Mouse (Mus musculus): Measurements from ENCODE around the gene Isyna1. TPM values are rescaled to one million over a fixed set of nuclear protein-coding genes. Genes with fewer than 3 reads are reported as not detected.

Gene Isyna1
- total and polyA plus RNA-seq, 3 experiments, result 84.1 to 189 TPM; not detected in 1

DNA sequence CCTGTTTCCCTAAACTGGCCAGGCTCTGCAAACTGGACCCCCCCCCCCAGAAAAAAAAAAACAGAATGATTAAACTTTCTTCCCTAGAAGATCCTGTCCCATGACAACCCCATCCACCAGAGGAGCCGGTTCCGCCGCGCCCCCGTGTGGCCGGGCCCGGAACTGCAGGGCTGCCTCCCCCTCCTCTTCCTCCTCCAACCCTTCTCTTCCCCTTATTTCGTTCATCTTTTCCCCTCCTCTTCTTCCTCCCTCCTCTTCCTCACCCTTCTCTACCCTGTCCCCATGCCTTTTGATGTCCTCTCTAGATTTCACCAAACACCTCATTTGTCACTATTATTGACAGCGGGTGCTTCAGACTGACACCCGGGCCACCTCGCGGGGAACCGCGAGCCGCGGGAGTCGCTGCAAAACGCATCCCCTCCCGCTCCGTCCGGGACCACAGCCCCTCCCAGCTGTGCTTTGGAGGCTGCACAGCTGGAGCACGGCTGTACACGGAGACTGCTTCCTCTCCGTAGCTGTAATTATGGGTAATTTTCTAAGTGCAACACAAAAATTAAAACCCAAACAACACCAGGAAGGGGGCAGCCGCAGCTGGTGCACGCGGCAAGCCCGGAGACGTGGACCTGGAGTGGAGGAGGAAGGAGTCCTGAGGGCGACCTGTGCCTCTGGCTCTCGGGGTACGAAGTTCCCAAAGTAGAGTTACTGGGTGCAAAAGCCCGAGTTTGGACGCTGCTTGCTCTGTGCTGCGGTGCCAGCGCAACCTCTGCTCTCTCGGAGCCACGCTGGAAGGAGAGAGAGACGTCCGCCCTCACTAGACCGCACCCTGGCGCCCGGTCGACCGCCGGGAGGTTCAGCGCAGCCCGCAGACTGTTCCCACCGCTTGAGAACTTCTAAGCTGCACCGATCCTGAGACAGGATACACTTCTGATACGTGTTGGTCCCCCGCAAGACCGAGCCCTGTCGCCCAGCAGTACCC is 16.9 kb downstream of the Isyna1 start:
- no peaks in the 10 kb centered on the region for H3K27me3 ChIP-seq (ENCODE audit: control insufficient read depth in 1 of 2, insufficient read depth in 2 of 2, low read length in 2 of 2)
- no peaks in the 10 kb centered on the region for H3K9me3 ChIP-seq (replicated peaks; ENCODE audit: insufficient read depth, low read length)
- peaks cover 0 to 13% of the 10 kb centered on the region in 2 experiments; a peak in 3 of 4 replicates for H3K4me1 ChIP-seq (ENCODE audit: control insufficient read depth in 1 of 2, insufficient read depth in 2 of 2, low read length in 2 of 2)
- DNase-seq (ENCODE audit: low read depth, low spot score), result peak; percentile 87
- H3K79me2 ChIP-seq (ENCODE audit: control insufficient read depth, insufficient read depth, low read length, poor library complexity), result peaks cover 21% of the 10 kb centered on the region
- peaks cover 0 to 3% of the 10 kb centered on the region in 2 experiments; a peak in 2 of 4 replicates for H3K36me3 ChIP-seq (ENCODE audit: control insufficient read depth in 1 of 2, insufficient read depth in 2 of 2, low read length in 2 of 2)
- H3K4me3 ChIP-seq (ENCODE audit: control insufficient read depth in 1 of 2, insufficient read depth in 1 of 2, low read depth in 2 of 2, low read length in 2 of 2), result peak overlapping the region; percentile 74 to 92
- peak overlapping the region; percentile 85 for H3K27ac ChIP-seq (ENCODE audit: control insufficient read depth, low read depth, low read length)
- H3K9ac ChIP-seq (ENCODE audit: control insufficient read depth, low read depth, low read length, poor library complexity, severe bottlenecking), result peak overlapping the region; percentile 81
- TF ChIP-seq TAL1 (IDR thresholded peaks at IDR 0.05; ENCODE audit: low read length), result no peak
- TF ChIP-seq CHD2 (IDR thresholded peaks at IDR 0.05; ENCODE audit: low read length), result no peak
- TF ChIP-seq UBTF (IDR thresholded peaks at IDR 0.05; ENCODE audit: borderline replicate concordance, insufficient read depth, low read depth, low read length), result 0 out of 2 replicates have a peak, but pooled peaks have one; percentile 42
- TF ChIP-seq MAFK (IDR thresholded peaks at IDR 0.05; ENCODE audit: borderline replicate concordance, low read depth, low read length), result no peak
- no peak for TF ChIP-seq ZKSCAN1 (IDR thresholded peaks at IDR 0.05; ENCODE audit: low read depth, low read length)
- TF ChIP-seq SIN3A (IDR thresholded peaks at IDR 0.05; ENCODE audit: low read length), result peak; percentile 74
- TF ChIP-seq ZMIZ1 (IDR thresholded peaks at IDR 0.05; ENCODE audit: low read depth, low read length), result peak; percentile 38; the same call in 1 of the 2 replicates
- no peak for TF ChIP-seq ZC3H11A (IDR thresholded peaks at IDR 0.05; ENCODE audit: low read depth, low read length)
- peak; percentile 48; the same call in 1 of the 2 replicates for TF ChIP-seq HCFC1 (IDR thresholded peaks at IDR 0.05; ENCODE audit: low read depth, low read length)
- TF ChIP-seq USF1 (IDR thresholded peaks at IDR 0.05; ENCODE audit: low read depth, low read length), result no peak
- TF ChIP-seq ETS1 (IDR thresholded peaks at IDR 0.05; ENCODE audit: low read depth, low read length), result no peak; the same call in none of the 2 replicates
- TF ChIP-seq JUND (IDR thresholded peaks at IDR 0.05; ENCODE audit: low read depth, low read length), result no peak
- TF ChIP-seq TBP (IDR thresholded peaks at IDR 0.05; ENCODE audit: low read depth, low read length), result 0 out of 2 replicates have a peak, but pooled peaks have one; percentile 34
- TF ChIP-seq GATA1 (IDR thresholded peaks at IDR 0.05; ENCODE audit: low read depth, low read length), result no peak
- TF ChIP-seq KAT2A (conservative IDR thresholded peaks at IDR 0.05; ENCODE audit: low read depth, low read length), result no peak
- TF ChIP-seq SMC3 (IDR thresholded peaks at IDR 0.05; ENCODE audit: low read depth, low read length), result peak; percentile 56
- no peak for TF ChIP-seq MYB (IDR thresholded peaks at IDR 0.05; ENCODE audit: low read depth, low read length)
- no peak for TF ChIP-seq USF2 (IDR thresholded peaks at IDR 0.05; ENCODE audit: borderline replicate concordance in 1 of 2, insufficient read depth in 1 of 2, low read depth in 1 of 2, low read length in 2 of 2)
- peak; percentile 74 to 92 (median 90) for TF ChIP-seq CTCF (IDR thresholded peaks at IDR 0.05 in 2 of 3, conservative IDR thresholded peaks at IDR 0.05 in 1 of 3; ENCODE audit: control insufficient read depth in 1 of 3, insufficient read depth in 1 of 3, low read depth in 2 of 3, low read length in 3 of 3, poor library complexity in 1 of 3, severe bottlenecking in 1 of 3)
- TF ChIP-seq BHLHE40 (IDR thresholded peaks at IDR 0.05; ENCODE audit: borderline replicate concordance, low read depth, low read length), result no peak
- peak; percentile 68; the same call in 1 of the 2 replicates for TF ChIP-seq CHD1 (IDR thresholded peaks at IDR 0.05; ENCODE audit: low read depth, low read length)
- no peak for TF ChIP-seq GABPA (IDR thresholded peaks at IDR 0.05; ENCODE audit: low read depth, low read length)
- no peak for TF ChIP-seq E2F4 (IDR thresholded peaks at IDR 0.05; ENCODE audit: borderline replicate concordance, low read depth, low read length)
- TF ChIP-seq ELF1 (IDR thresholded peaks at IDR 0.05; ENCODE audit: low read depth, low read length), result no peak
- no peak for TF ChIP-seq NRF1 (IDR thresholded peaks at IDR 0.05; ENCODE audit: insufficient read depth, low read depth, low read length, poor library complexity, severe bottlenecking)
- TF ChIP-seq RAD21 (IDR thresholded peaks at IDR 0.05; ENCODE audit: low read depth, low read length), result peak; percentile 44
- TF ChIP-seq TCF12 (IDR thresholded peaks at IDR 0.05; ENCODE audit: low read depth, low read length), result peak; percentile 4; the same call in 1 of the 2 replicates
- peak; percentile 66 for TF ChIP-seq MXI1 (IDR thresholded peaks at IDR 0.05; ENCODE audit: low read depth, low read length)
- TF ChIP-seq RCOR1 (IDR thresholded peaks at IDR 0.05; ENCODE audit: low read depth, low read length), result no peak
- TF ChIP-seq MAX (IDR thresholded peaks at IDR 0.05; ENCODE audit: low read length), result 0 out of 2 replicates have a peak, but pooled peaks have one; percentile 12
- peak; percentile 68; the same call in 1 of the 2 replicates for TF ChIP-seq MAZ (IDR thresholded peaks at IDR 0.05; ENCODE audit: low read depth, low read length)
- peak; percentile 32 for TF ChIP-seq NELFE (IDR thresholded peaks at IDR 0.05; ENCODE audit: low read depth, low read length)
- TF ChIP-seq POLR2AphosphoS5 (IDR thresholded peaks at IDR 0.05; ENCODE audit: borderline replicate concordance, low read depth, low read length), result no peak
- TF ChIP-seq EP300 (IDR thresholded peaks at IDR 0.05; ENCODE audit: low read depth in 1 of 2, low read length in 2 of 2), result no peak

All from MEL (cell line).